ENCODE assay signal across 10 mouse cellular contexts in the genomic region with DNA sequence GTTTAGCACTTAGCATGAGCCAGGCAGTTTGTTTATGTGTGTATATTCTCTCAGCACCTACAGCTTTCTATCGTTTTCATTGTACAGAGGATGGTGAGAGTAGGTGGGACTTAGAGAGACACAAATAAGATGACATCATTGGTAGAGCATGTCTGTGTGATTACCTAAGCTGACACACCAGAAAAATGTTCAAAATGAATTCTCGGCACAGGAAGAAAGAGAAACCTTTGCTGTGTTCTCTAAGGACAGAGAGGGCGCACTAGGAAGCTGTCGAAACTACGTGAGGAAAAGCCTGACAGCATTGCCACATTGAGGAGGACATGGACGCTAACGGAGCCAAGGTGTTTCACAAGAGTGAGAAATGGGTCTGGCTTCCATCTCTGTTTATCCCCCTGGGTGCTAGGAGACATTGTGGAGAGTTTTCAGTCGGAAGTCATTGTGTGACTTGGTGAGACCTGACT. TPM values are rescaled to one million over a fixed set of nuclear protein-coding genes. Genes with fewer than 3 reads are reported as not detected.
DNase-seq lines count a peak whose midpoint lies in the region; ATAC-seq lines count a peak whose summit lies in the region.
"Had no signal": no experiment of that assay in that cellular context is flagged by ENCODE, and none has a peak within 500 bp of the region (broad histone marks: within the 10 kb centered on the region; RNA-seq: fewer than 3 reads in every experiment).

No protein-coding gene starts in this region.

- peak overlapping the region; percentile 38 for H3K4me3 ChIP-seq in heart, embryonic 16.5 days (ENCODE audit: low read length)
- H3K4me3 ChIP-seq in liver, embryonic 16.5 days (ENCODE audit: low read depth, low read length): no peak overlapping the region
- H3K4me3 ChIP-seq in stomach, embryonic 15.5 days (replicated peaks): no peak overlapping the region
- H3K4me3 ChIP-seq: embryonic facial prominence, embryonic 15.5 days; neural tube, embryonic 12.5 days had no signal

- peaks cover 22% of the 10 kb centered on the region for H3K4me1 ChIP-seq in heart, embryonic 16.5 days (ENCODE audit: control insufficient read depth, insufficient read depth, low read length)
- no peaks in the 10 kb centered on the region for H3K4me1 ChIP-seq in liver, embryonic 16.5 days (ENCODE audit: control insufficient read depth, low read depth, low read length)
- peaks cover 3% of the 10 kb centered on the region; the same call in 1 of the 2 replicates for H3K4me1 ChIP-seq in stomach, embryonic 15.5 days
- H3K4me1 ChIP-seq: embryonic facial prominence, embryonic 15.5 days; neural tube, embryonic 12.5 days had no signal

- H3K9ac ChIP-seq in heart, embryonic 16.5 days (ENCODE audit: low read length): peak overlapping the region; percentile 45
- no peak overlapping the region for H3K9ac ChIP-seq in liver, embryonic 16.5 days (ENCODE audit: low read depth, low read length)
- no peak overlapping the region for H3K9ac ChIP-seq in stomach, embryonic 15.5 days
- H3K9ac ChIP-seq: embryonic facial prominence, embryonic 15.5 days; neural tube, embryonic 12.5 days had no signal

- peak; percentile 23 to 35 for DNase-seq in cerebellum, postnatal 14 days
- no peak for DNase-seq in cerebellum, adult 9-11 months
- peak; percentile 20 to 73 for DNase-seq in urinary bladder, postnatal 36 days (ENCODE audit: low spot score in 2 of 2)
- no peak for DNase-seq in urinary bladder, postnatal 25 days (ENCODE audit: low spot score)
- no peak for DNase-seq in cerebellum, adult 11 months

- 10% methylated on average over 8 of the region's 8 CpGs for WGBS in heart, embryonic 16.5 days
- WGBS in liver, embryonic 16.5 days (ENCODE audit: insufficient replicate concordance): 22% methylated on average over 8 of the region's 8 CpGs
- 22% methylated on average over 8 of the region's 8 CpGs for WGBS in stomach, embryonic 15.5 days

- peak; percentile 70; the same call in 1 of the 2 replicates for ATAC-seq in heart, embryonic 16.5 days (replicated peaks; ENCODE audit: extremely low read depth, insufficient read depth, low FRiP score)
- ATAC-seq in liver, embryonic 16.5 days (ENCODE audit: low read depth): peak; percentile 50; the same call in 1 of the 2 replicates
- no peak for ATAC-seq in stomach, embryonic 15.5 days (ENCODE audit: insufficient read depth, low FRiP score, low read depth)

- no peaks in the 10 kb centered on the region for H3K27me3 ChIP-seq in heart, embryonic 16.5 days (ENCODE audit: control insufficient read depth, insufficient read depth, low read length)
- no peaks in the 10 kb centered on the region for H3K27me3 ChIP-seq in liver, embryonic 16.5 days (ENCODE audit: control insufficient read depth, insufficient read depth, low read depth, low read length)
- H3K27me3 ChIP-seq in stomach, embryonic 15.5 days (replicated peaks): no peaks in the 10 kb centered on the region
- H3K27me3 ChIP-seq: embryonic facial prominence, embryonic 15.5 days; neural tube, embryonic 12.5 days had no signal

- 0 out of 2 replicates have a peak, but pooled peaks cover 2% of the 10 kb centered on the region for H3K9me3 ChIP-seq in heart, embryonic 16.5 days (replicated peaks; ENCODE audit: control insufficient read depth, low read length)
- H3K9me3 ChIP-seq in liver, embryonic 16.5 days (replicated peaks; ENCODE audit: control insufficient read depth, low read length): no peaks in the 10 kb centered on the region
- H3K9me3 ChIP-seq in stomach, embryonic 15.5 days: no peaks in the 10 kb centered on the region
- H3K9me3 ChIP-seq: embryonic facial prominence, embryonic 15.5 days; neural tube, embryonic 12.5 days had no signal

- H3K36me3 ChIP-seq in heart, embryonic 16.5 days (ENCODE audit: control insufficient read depth, insufficient read depth): no peaks in the 10 kb centered on the region
- H3K36me3 ChIP-seq in liver, embryonic 16.5 days (ENCODE audit: control insufficient read depth, insufficient read depth): no peaks in the 10 kb centered on the region
- no peaks in the 10 kb centered on the region for H3K36me3 ChIP-seq in stomach, embryonic 15.5 days
- H3K36me3 ChIP-seq: embryonic facial prominence, embryonic 15.5 days; neural tube, embryonic 12.5 days had no signal

- H3K4me2 ChIP-seq in heart, embryonic 16.5 days (ENCODE audit: low read depth, low read length): peak overlapping the region; percentile 57
- no peak overlapping the region for H3K4me2 ChIP-seq in liver, embryonic 16.5 days (ENCODE audit: low read depth, low read length)
- peak overlapping the region; percentile 37 for H3K4me2 ChIP-seq in stomach, embryonic 15.5 days
- H3K4me2 ChIP-seq: embryonic facial prominence, embryonic 15.5 days; neural tube, embryonic 12.5 days had no signal

- H3K27ac ChIP-seq in heart, embryonic 16.5 days (ENCODE audit: low read length): peak overlapping the region; percentile 74
- H3K27ac ChIP-seq in liver, embryonic 16.5 days (ENCODE audit: low read length): no peak overlapping the region
- H3K27ac ChIP-seq in stomach, embryonic 15.5 days: no peak overlapping the region
- H3K27ac ChIP-seq: embryonic facial prominence, embryonic 15.5 days; neural tube, embryonic 12.5 days had no signal

RNA-seq across cellular contexts. Expression of a gene that starts 51.0 kb away (rescaled TPM):
- polyA plus RNA-seq in heart, embryonic 16.5 days (2015; fragmentation: Nextera tagmentation; extraction: Ambion mirVana): 10.0 and 13.0 TPM in 2 replicates
- 1.8 and 3.1 TPM in 2 replicates for polyA plus RNA-seq in liver, embryonic 16.5 days (2015; fragmentation: Nextera tagmentation; extraction: Ambion mirVana)
- 10.5 and 11.8 TPM in 2 replicates for polyA plus RNA-seq in stomach, embryonic 15.5 days (2015; fragmentation: Nextera tagmentation; extraction: Ambion mirVana)

RNA-seq across cellular contexts. Expression of a gene that starts 55.5 kb away (rescaled TPM):
- 26.8 and 29.4 TPM in 2 replicates for polyA plus RNA-seq in heart, embryonic 16.5 days (2015; fragmentation: Nextera tagmentation; extraction: Ambion mirVana)
- 8.7 and 11.8 TPM in 2 replicates for polyA plus RNA-seq in liver, embryonic 16.5 days (2015; fragmentation: Nextera tagmentation; extraction: Ambion mirVana)
- 40.0 and 44.2 TPM in 2 replicates for polyA plus RNA-seq in stomach, embryonic 15.5 days (2015; fragmentation: Nextera tagmentation; extraction: Ambion mirVana)

Comparison
In these comparisons a context has a peak if more than half of its experiments do, and no peak if none do; other contexts are left out.
1. DNase-seq: peak in cerebellum, postnatal 14 days (2 of 2) and urinary bladder, postnatal 36 days (2 of 2); none in cerebellum, adult 9-11 months (single experiment), urinary bladder, postnatal 25 days (single experiment) and cerebellum, adult 11 months (single experiment).